Mouse (Mus musculus): ENCODE measurements at regions not wholly inside any gene's neighbourhood (a gene's known extent, or its start where the extent isn't known, plus 50 kb on each side); places are given as distances from the start of the nearest gene placed in this dataset.
A peak's percentile ranks its signal among the peaks of the same experiment; 100 is the strongest.
"Not testable (repeated sequence)": the region's sequence is repeated elsewhere in the genome, so short reads cannot be mapped to it uniquely, and the experiment has no call there.

DNA sequence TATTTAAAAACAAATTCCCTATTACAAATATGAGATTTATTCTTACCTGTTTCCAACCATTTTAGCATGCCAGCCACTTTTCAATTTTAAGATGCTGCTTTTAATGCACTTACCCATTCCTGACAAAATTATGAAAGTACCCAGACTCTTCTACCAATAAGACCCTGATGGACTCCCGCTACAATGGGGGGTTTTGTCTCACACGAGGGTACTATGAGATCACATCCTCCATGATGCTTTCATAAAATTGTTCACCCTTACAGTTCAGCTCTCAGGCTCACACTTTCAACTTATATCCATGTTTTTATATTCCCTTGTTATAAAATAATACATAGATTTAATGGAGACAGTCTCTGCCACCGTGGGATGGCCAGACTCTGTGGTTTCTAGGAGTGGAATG is 68.1 kb upstream of the Adamts18 start:
- DNase-seq = no peak

DNA sequence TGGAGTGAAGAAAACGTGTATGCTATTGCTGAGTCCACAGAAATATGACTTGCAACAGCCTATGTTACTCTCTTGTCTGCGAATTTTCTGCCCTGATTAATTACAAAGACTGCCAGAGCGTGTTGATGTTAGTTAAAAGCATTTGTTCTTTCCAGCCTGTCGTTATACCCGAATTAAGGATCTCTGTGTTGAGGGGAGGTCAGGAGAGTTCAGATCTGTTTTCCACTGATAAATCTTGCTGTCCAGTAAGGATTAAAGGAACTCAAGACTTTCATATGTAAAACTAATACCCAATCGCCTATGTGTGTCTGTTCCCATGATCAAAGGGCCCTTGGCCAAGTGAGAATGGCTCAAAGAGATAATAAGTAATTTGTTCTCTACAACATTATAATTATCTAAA is 68.7 kb upstream of the Adamts18 start:
- no peak for DNase-seq

DNA sequence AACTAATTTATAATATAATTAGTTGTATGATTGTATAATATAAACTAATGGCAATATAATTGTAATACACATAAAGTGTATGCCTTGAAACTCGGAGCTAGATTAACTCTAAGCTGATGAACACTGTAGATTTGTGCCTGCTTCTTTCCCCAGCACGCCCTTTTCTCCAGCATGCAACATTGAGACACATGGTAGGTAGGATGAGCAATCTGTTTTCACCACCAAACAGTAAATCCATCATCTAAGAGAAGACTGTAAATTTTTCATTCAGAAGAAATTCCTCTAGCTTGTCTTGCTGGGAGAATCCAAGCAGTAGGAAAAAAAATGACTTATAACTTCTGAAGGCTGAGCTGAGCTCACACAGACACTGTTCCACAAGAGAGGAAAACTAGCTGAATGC is 71.8 kb upstream of the Adamts18 start:
- DNase-seq = no peak

- no peak for DNase-seq
These were observed 74.8 kb upstream of the Adamts18 start for GRCm38 (mm10) chr8:113923381-113923780.

DNA sequence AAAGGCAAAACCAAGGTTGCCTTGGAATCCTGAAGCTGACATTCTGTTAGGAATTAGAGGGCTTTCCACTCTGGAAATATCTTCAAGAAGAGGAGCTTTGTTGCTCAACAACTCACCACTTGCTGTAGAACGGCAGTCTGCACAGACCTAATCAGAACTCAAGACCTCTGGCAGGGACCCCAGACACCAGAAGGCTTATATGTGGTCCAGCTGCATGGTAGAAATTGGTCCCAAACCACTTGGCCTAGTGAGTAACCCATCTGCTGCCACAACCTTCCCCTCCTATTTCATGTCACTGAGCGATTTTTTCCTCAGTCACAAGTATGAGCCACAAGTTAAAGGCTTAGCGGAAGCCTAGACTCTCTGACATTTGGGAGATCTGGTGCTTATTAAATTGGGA is 105.2 kb upstream of the Adamts18 start:
- no peak for DNase-seq

- DNase-seq = no peak
These were observed 108.0 kb upstream of the Adamts18 start for GRCm38 (mm10) chr8:113956439-113957043.

DNA sequence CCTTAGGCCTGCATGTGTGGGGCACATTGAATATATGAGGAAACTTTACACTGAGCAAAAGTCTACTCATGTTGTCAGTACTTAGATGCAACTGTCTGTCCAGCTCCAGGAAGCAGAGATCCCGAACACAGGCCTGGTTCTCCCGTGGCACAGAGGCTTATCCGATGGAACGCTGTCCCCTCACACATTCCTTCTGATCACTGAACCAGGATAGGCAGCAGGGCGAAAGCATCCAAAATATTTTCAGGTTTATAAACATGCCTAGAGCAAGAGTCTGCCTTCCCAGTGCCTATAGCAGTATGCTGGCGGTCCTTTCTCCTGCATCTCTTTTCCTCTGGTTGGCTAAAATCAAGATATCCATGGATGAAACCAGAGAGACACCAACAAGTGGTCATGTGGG is 109.3 kb upstream of the Adamts18 start:
- DNase-seq = no peak

- DNase-seq = no peak
These were observed 127.3 kb upstream of the Adamts18 start for GRCm38 (mm10) chr8:113975810-113976209.

DNA sequence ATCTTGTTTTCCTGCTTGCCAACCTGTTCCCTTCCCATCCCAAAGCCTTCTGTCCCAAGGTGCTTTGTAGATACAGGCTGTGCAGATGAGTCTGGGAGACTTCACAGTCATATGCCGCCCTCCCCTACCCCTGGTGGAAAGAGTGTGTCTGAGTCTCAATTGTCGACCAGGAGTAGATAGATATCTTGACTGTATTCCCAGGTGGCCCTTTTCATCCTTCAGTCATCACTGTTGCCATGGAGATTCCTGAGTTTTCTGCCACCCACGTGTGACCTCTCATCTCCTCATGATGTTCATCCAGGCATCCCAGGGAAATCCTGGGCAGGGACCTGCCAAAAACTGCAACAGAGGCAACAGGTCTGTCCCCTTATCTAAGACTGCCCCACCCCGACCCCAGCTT is 128.1 kb upstream of the Adamts18 start:
- no peak for DNase-seq

DNA sequence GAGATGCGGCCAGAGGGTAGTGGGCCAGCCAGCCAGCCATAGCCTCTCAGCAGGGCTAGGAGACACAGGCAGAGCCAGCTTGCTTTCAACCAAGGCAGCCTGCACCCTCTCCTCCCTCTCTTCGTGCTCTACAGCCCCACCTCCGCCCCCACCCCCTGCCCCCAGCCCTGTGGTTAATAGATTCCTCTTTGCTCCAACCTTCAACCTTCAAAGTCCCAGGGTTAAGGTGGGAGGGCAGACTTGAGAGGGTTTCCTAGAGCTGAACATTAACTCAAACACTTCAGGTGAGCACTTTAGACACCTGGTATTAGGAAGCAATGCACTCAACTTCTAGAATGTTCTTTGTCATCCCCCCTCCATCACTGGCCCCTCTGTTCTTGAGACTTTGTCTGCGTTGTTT is 128.5 kb upstream of the Adamts18 start:
- no peak for DNase-seq

- peak; percentile 24 for DNase-seq
These were observed 130.4 kb upstream of the Adamts18 start for GRCm38 (mm10) chr8:113978946-113979345.

GRCm38 (mm10) chr8:113979837-113980236 is 131.3 kb upstream of the Adamts18 start:
- no peak for DNase-seq

GRCm38 (mm10) chr8:113981339-113981738 is 132.8 kb upstream of the Adamts18 start:
- DNase-seq = no peak

- DNase-seq = peak; percentile 81
These were observed 136.3 kb upstream of the Adamts18 start for GRCm38 (mm10) chr8:113984845-113985244.

DNA sequence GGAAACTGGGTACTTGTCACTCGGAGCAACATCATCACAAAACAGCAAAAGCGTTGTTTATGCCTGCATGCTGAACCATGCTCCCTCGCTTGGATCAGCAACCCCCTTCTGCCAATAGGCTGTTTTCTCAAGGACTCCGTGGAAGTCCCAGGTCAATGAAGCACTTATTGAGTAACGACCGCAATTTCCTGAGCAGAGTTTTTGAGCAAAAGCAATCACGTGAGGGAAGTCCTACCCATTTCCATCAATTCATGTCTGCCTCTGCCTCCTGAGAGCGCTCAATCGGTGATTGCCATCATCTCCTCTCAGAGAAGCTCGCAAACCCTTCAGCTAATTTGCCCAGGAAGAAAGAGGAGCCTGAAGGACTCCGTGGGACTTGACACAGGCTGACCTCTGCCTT is 136.9 kb upstream of the Adamts18 start:
- peak; percentile 39 for DNase-seq

GRCm38 (mm10) chr8:113985948-113986347 is 137.4 kb upstream of the Adamts18 start:
- peak; percentile 17 for DNase-seq

- peak; percentile 35 for DNase-seq
These were observed 142.2 kb upstream of the Adamts18 start for GRCm38 (mm10) chr8:113990718-113991117.

DNA sequence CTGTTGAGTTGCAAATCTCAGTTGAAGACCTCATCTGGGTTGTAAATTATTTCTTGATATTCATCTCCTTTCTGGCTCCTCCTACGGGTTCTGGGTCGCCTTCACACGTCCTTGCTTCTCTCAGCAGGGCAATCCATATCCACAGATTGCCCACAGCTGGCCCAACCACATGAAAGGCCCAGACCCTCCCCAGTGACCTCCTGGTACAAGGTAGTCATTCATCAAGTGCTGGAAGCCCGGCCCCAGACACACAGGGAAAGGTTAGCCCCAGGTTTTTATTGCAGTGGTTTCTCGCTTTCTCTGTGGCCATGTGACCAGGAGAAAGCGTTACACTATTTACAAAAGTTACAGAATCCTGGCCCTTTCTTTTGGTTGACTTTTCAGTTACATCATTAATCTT is 134.5 kb upstream of the Nudt7 start:
- peak; percentile 76 for DNase-seq

- DNase-seq = no peak
These were observed 131.7 kb upstream of the Nudt7 start for GRCm38 (mm10) chr8:114001674-114002073.

GRCm38 (mm10) chr8:114004436-114004835 is 128.9 kb upstream of the Nudt7 start:
- no peak for DNase-seq

DNA sequence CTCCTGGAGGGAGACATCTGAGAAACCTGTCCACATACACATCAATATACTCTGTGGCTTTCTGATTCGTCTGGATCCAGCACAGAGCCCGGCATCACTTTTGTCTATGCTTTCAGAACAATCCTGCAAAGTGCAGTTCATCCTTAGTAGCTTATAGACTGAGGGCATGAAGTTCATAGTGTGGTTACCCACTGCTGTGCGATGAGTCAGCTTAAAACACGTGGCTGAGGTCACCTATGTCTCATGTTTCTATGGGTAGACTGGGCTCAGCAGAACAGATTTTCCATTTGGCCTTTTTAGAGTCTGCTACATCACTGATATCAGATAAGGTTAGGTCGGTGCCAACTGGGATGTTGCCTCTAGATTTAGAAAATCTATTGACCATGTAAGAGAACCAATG is 126.8 kb upstream of the Nudt7 start:
- DNase-seq = no peak

- DNase-seq = no peak
These were observed 126.3 kb upstream of the Nudt7 start for GRCm38 (mm10) chr8:114007103-114007502.

DNA sequence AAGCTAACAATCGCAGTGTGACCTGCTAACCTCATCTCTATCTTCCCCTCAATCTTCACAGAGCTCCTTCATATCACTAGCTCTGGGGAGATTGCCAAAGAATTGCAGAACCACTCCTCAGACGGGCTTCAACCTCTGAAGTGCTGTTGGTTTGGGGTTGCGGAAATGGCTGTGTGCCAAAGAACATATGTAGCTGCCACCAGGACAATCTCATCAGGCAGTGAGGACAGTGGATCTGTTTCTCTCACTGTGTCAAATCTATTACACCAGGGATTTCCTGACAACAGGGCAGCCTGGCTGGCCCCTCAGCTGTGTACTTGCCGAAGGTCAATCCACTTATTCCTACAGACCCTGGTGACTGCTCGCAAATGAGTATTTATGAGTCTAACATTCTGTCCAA is 115.0 kb upstream of the Nudt7 start:
- DNase-seq = peak; percentile 50

DNA sequence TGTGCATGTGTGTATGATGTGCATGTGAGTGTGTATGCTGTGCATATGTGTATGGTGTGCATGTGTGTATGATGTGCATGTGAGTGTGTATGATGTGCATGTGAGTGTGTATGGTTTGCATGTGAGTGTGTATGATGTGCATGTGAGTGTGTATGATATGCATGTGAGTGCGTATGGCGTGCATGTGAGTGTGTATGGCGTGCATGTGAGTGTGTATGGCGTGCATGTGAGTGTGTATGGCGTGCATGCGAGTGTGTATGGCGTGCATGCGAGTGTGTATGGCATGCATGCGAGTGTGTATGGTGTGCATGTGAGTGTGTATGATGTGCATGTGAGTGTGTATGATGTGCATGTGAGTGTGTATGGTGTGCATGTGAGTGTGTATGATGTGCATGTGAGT is 103.2 kb upstream of the Nudt7 start:
- DNase-seq = not testable (repeated sequence)

DNA sequence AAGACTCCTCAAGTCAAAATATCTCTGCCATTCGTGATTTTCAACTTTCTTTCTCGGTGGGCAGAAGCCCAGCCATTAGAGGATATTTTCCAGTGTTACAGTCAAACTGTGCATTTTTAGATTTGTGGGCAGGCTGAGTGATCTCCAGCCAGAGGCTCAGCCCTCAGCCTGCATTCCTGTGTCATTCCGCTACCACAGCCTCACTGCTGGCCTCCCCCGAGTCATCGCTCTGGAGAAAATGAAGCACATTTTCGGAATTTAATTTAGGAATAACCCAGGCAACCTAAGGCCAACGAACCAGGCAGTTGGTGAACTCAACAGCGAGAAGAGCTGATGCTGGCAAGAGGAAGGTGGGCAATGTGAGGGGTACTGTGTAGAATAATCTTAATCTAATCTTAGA is 80.9 kb upstream of the Nudt7 start:
- DNase-seq = no peak

DNA sequence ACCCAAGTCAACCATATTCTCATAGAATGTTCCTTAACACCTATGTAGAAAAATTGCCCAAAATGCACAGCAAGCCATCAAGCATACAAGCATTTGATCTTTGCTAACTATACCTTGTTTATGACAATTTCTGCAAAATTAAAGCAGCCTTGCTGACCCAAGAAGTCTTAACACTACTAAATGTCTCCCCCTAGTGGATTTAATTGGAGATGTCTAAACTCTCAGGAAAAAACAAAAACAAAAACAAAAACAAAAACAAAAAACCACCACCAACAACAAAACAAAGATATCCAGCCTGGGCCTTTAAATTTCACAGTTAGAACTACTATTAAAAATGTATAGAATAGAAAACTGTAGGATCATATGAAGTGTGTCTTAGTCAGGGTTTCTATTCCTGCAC is 69.8 kb upstream of the Nudt7 start:
- peak; percentile 22 for DNase-seq
